Mouse (Mus musculus): ENCODE results near the gene Rnf187. TPM values are rescaled to one million over a fixed set of nuclear protein-coding genes. Genes with fewer than 3 reads are reported as not detected.

Rnf187 gene
- polyA plus RNA-seq, 1 experiment: 578 TPM

DNA sequence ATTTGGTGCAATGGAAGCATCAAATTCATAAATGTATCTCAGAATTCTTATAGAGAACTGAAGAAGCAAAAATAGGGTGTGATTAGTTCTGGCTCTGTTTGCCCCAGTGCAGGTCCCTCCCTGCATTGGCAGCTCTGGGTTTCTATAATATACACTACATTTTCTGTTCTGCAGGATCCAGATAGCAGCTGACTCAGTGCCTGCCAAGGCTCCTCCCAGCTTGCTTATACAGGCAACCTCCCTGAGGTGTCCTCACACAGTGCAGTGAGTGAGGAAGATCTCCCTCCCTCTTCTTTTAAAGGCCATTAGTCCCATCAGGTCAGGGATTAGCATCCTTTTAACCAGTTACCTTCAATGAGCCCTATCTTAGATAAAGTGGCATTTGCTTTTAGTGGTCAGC, 37.6 kb downstream of the Rnf187 start:
- DNase-seq: no peak
- no peaks in the 10 kb centered on the region for H3K27me3 ChIP-seq (ENCODE audit: control insufficient read depth, insufficient read depth, low read length)
- TF ChIP-seq CTCF (IDR thresholded peaks at IDR 0.05; ENCODE audit: borderline replicate concordance, insufficient read depth, low read depth, low read length): no peak
- TF ChIP-seq POLR2A (IDR thresholded peaks at IDR 0.05; ENCODE audit: borderline replicate concordance, insufficient read depth, low read length): no peak
- H3K4me1 ChIP-seq (ENCODE audit: control insufficient read depth, insufficient read depth, low read length): peaks cover 10% of the 10 kb centered on the region; the same call in 1 of the 2 replicates
- no peak overlapping the region for H3K27ac ChIP-seq (ENCODE audit: insufficient read depth, low read length)
- H3K4me3 ChIP-seq (replicated peaks; ENCODE audit: insufficient read depth, low read depth, low read length): no peak overlapping the region

DNA sequence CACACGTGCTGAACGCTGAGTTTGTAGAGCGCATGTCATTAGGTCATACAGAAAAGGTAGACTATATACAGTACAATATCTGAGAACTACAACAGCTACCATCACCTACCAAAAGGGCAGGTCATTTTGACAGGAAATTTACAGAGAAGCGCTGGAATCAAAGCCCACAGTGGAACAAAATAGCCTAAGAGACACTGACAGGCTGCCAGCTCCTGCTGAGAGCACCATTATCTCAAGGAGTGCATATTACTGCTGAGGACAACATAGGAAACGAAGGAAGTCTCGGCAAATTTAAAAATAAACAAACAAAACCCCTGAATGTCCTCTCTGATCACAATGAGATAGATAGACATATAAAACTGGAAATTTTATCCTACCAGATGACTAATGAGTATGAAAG, 41.2 kb downstream of the Rnf187 start:
- DNase-seq: peak in 1 of 2 experiments; percentile 29
- Histone ChIP-seq H3K27me3 (ENCODE audit: control insufficient read depth, insufficient read depth, low read length) (no peaks in the 10 kb centered on the region), H3K27ac (ENCODE audit: insufficient read depth, low read length) (no peak overlapping the region), H3K4me3 (replicated peaks; ENCODE audit: insufficient read depth, low read depth, low read length) (no peak overlapping the region), H3K4me1 (ENCODE audit: control insufficient read depth, insufficient read depth, low read length) (peaks cover 5% of the 10 kb centered on the region; the same call in 1 of the 2 replicates)
- TF ChIP-seq CTCF (IDR thresholded peaks at IDR 0.05; ENCODE audit: borderline replicate concordance, insufficient read depth, low read depth, low read length) (no peak), POLR2A (IDR thresholded peaks at IDR 0.05; ENCODE audit: borderline replicate concordance, insufficient read depth, low read length) (no peak)
- WGBS: 46% methylated on average over 6 of the region's 6 CpGs

DNA sequence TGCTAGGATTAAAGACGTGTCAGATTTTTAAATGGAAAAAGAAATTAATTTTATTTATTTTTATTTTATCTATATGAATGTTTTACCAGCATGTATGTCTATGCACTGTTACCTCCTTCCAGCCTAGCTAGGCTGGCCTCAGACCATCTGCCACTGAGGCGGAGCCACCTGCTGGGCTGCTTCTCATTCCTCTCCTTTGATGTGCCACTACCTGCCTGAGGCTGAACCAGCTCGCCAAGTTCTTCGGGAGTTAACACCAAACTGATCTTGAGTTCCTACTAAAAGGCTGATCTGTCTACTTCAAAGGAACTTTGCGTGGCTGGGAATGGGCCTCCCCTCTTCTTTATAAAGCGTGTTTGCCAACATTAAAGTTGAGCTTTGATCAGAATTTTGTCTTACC, 44.3 kb downstream of the Rnf187 start:
- H3K27ac ChIP-seq (ENCODE audit: insufficient read depth, low read length): no peak overlapping the region
- 62% methylated on average over 6 of the region's 6 CpGs for WGBS
- no peak overlapping the region for H3K4me3 ChIP-seq (replicated peaks; ENCODE audit: insufficient read depth, low read depth, low read length)
- DNase-seq: peak in 1 of 2 experiments; percentile 36
- TF ChIP-seq CTCF (IDR thresholded peaks at IDR 0.05; ENCODE audit: borderline replicate concordance, insufficient read depth, low read depth, low read length): no peak
- TF ChIP-seq POLR2A (IDR thresholded peaks at IDR 0.05; ENCODE audit: borderline replicate concordance, insufficient read depth, low read length): no peak
- H3K4me1 ChIP-seq (ENCODE audit: control insufficient read depth, insufficient read depth, low read length): peaks cover 5% of the 10 kb centered on the region; the same call in 1 of the 2 replicates
- no peaks in the 10 kb centered on the region for H3K27me3 ChIP-seq (ENCODE audit: control insufficient read depth, insufficient read depth, low read length)

DNA sequence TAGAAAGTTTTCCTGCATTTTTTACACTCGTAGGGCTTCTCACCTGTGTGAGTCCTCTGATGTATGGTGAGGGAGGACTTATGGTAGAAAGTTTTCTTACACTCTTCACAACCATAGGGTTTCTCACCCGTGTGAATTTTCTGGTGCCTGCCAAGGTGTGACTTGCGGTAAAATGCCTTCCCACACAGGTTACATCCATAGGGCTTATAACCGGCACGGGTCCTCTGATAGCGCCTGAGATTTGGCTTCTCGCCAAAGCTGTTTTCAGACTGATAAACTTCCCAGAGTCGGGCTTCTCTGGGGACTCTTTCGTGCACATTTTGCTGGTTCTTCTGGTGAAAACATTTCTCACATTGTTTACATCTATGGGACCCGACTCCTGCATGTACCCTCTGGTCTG, 48.2 kb downstream of the Rnf187 start:
- no peak for TF ChIP-seq CTCF (IDR thresholded peaks at IDR 0.05; ENCODE audit: borderline replicate concordance, insufficient read depth, low read depth, low read length)
- no peak for TF ChIP-seq POLR2A (IDR thresholded peaks at IDR 0.05; ENCODE audit: borderline replicate concordance, insufficient read depth, low read length)
- no peak overlapping the region for H3K4me3 ChIP-seq (replicated peaks; ENCODE audit: insufficient read depth, low read depth, low read length)
- no peaks in the 10 kb centered on the region for H3K27me3 ChIP-seq (ENCODE audit: control insufficient read depth, insufficient read depth, low read length)
- H3K4me1 ChIP-seq (ENCODE audit: control insufficient read depth, insufficient read depth, low read length): no peaks in the 10 kb centered on the region
- DNase-seq: no peak
- no peak overlapping the region for H3K27ac ChIP-seq (ENCODE audit: insufficient read depth, low read length)
- 89% methylated on average over 10 of the region's 10 CpGs for WGBS

- WGBS: 85% methylated on average over 8 of the region's 8 CpGs
- H3K4me3 ChIP-seq (replicated peaks; ENCODE audit: insufficient read depth, low read depth, low read length): no peak overlapping the region
- TF ChIP-seq CTCF (IDR thresholded peaks at IDR 0.05; ENCODE audit: borderline replicate concordance, insufficient read depth, low read depth, low read length) (no peak), POLR2A (IDR thresholded peaks at IDR 0.05; ENCODE audit: borderline replicate concordance, insufficient read depth, low read length) (no peak)
- no peaks in the 10 kb centered on the region for H3K27me3 ChIP-seq (ENCODE audit: control insufficient read depth, insufficient read depth, low read length)
- DNase-seq: no peak
- H3K4me1 ChIP-seq (ENCODE audit: control insufficient read depth, insufficient read depth, low read length): no peaks in the 10 kb centered on the region
- no peak overlapping the region for H3K27ac ChIP-seq (ENCODE audit: insufficient read depth, low read length)
These were observed 55.0 kb downstream of the Rnf187 start for GRCm38 (mm10) chr11:58883756-58884155.

Other genes with a start within 250 kb of the Rnf187 start
- gene Olfr319, start 239.8 kb downstream of the Rnf187 start, polyA plus RNA-seq (2012; rRNA removed): not detected in 2 replicates
- gene Olfr318, start 214.9 kb downstream of the Rnf187 start, polyA plus RNA-seq (2012; rRNA removed): not detected in 2 replicates
- 0.03 TPM in 1 of 2 replicates, not detected in the other for gene Olfr317, start 199.7 kb downstream of the Rnf187 start, polyA plus RNA-seq (2012; rRNA removed)
- gene Olfr316, start 186.2 kb downstream of the Rnf187 start, polyA plus RNA-seq (2012; rRNA removed): not detected in 2 replicates
- gene Olfr315, start 165.7 kb downstream of the Rnf187 start, polyA plus RNA-seq (2012; rRNA removed): not detected in 2 replicates
- not detected in 2 replicates for gene Olfr314, start 156.0 kb downstream of the Rnf187 start, polyA plus RNA-seq (2012; rRNA removed)
- gene Fam183b, start 137.0 kb downstream of the Rnf187 start, polyA plus RNA-seq (2012; rRNA removed): 1.5 and 1.6 TPM in 2 replicates
- not detected in 2 replicates for gene Olfr313, start 123.9 kb downstream of the Rnf187 start, polyA plus RNA-seq (2012; rRNA removed)
- not detected in 2 replicates for gene Olfr312, start 109.7 kb downstream of the Rnf187 start, polyA plus RNA-seq (2012; rRNA removed)
- not detected in 2 replicates for gene Olfr311, start 99.7 kb downstream of the Rnf187 start, polyA plus RNA-seq (2012; rRNA removed)
- gene Gm12258, start 91.8 kb downstream of the Rnf187 start, polyA plus RNA-seq (2012; rRNA removed): 22.5 and 24.5 TPM in 2 replicates
- gene 2810021J22Rik, start 71.7 kb downstream of the Rnf187 start, polyA plus RNA-seq (2012; rRNA removed): 6.7 and 8.0 TPM in 2 replicates
- 5.4 and 6.3 TPM in 2 replicates for gene Zfp39, start 34.7 kb downstream of the Rnf187 start, polyA plus RNA-seq (2012; rRNA removed)
- not detected in 2 replicates for gene Btnl10, start 21.0 kb downstream of the Rnf187 start, polyA plus RNA-seq (2012; rRNA removed)
- 154 and 186 TPM in 2 replicates for gene Hist3h2ba, start 10.0 kb upstream of the Rnf187 start, polyA plus RNA-seq (2012; rRNA removed)
- 41.3 and 43.2 TPM in 2 replicates for gene Hist3h2a, start 15.8 kb upstream of the Rnf187 start, polyA plus RNA-seq (2012; rRNA removed)
- 3.5 and 4.8 TPM in 2 replicates for gene Trim17, start 15.8 kb upstream of the Rnf187 start, polyA plus RNA-seq (2012; rRNA removed)
- 25.3 and 27.5 TPM in 2 replicates for gene Trim11, start 39.2 kb upstream of the Rnf187 start, polyA plus RNA-seq (2012; rRNA removed)
- 0.43 and 0.52 TPM in 2 replicates for gene Obscn, start 197.5 kb upstream of the Rnf187 start, polyA plus RNA-seq (2012; rRNA removed)
- gene Iba57, start 224.8 kb upstream of the Rnf187 start, polyA plus RNA-seq (2012; rRNA removed): 5.1 and 5.7 TPM in 2 replicates
- gene Gjc2, start 244.3 kb upstream of the Rnf187 start, polyA plus RNA-seq (2012; rRNA removed): 47.5 and 57.1 TPM in 2 replicates